Mouse (Mus musculus): ENCODE measurements around the gene 4932438A13Rik. TPM values are rescaled to one million over a fixed set of nuclear protein-coding genes. Genes with fewer than 3 reads are reported as not detected.

The 4932438A13Rik gene
- 16.7 and 17.1 TPM in 2 replicates for polyA plus RNA-seq (2015; fragmentation: Nextera tagmentation; extraction: Ambion mirVana)

DNA sequence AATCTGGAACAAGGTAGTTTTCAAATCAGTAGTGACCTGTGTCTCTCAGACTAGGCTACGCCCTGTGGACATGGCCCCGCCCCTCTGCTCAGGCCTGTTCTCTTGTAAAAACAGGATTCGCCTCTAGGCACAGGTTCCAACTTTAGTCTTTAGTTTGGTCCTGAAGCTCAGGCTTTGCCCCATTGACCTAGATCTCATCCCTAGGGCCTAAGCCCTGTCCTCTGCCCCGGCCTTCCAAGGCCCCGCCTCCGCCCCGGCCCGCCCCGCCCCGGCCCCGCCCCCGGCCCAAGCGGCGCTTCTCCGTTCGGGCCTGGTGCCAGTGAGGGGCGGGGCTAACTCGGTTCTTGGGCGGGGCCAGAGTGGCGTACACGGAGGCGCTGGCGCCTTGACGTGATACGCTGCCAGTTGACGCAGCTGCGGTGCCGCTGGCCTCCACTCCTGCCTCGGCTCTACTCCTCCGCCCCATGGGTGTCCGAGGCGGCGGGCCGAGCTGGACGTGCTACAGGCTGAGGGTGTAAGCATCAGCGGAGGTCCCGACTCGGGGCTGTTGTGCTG lies at the start of gene 4932438A13Rik:
Gene 4932438A13Rik (plus strand): TSS at position 384 of the 555 bp plus-strand sequence.
- DNase-seq (ENCODE audit: low spot score), result peak; percentile 98
- peak; percentile 99 for ATAC-seq (ENCODE audit: low FRiP score, low TSS enrichment)
- H3K36me3 ChIP-seq (ENCODE audit: control insufficient read depth, insufficient read depth, low read length), result no peaks in the 10 kb centered on the region
- 1% methylated on average over 37 of the region's 38 CpGs for WGBS
- H3K4me1 ChIP-seq (replicated peaks; ENCODE audit: control insufficient read depth, insufficient read depth), result no peaks in the 10 kb centered on the region
- no peak for TF ChIP-seq EP300 (optimal IDR thresholded peaks at IDR 0.05)
- peak; percentile 26; the same call in 1 of the 2 replicates for TF ChIP-seq CTCF (IDR thresholded peaks at IDR 0.05; ENCODE audit: low read depth)
- peak within 1 kb of the TSS; percentile 75 for H3K4me3 ChIP-seq (ENCODE audit: low read depth, low read length)
- H3K27me3 ChIP-seq (ENCODE audit: control insufficient read depth, insufficient read depth, low read length), result no peaks in the 10 kb centered on the region
- peak within 1 kb of the TSS; percentile 84 for H3K27ac ChIP-seq (replicated peaks)
- peak within 1 kb of the TSS; percentile 86 for H3K9ac ChIP-seq (ENCODE audit: low read length)
- H3K9me3 ChIP-seq (ENCODE audit: control insufficient read depth, low read length), result no peaks in the 10 kb centered on the region
- H3K4me2 ChIP-seq (replicated peaks; ENCODE audit: low read depth), result peak within 1 kb of the TSS; percentile 72

DNA sequence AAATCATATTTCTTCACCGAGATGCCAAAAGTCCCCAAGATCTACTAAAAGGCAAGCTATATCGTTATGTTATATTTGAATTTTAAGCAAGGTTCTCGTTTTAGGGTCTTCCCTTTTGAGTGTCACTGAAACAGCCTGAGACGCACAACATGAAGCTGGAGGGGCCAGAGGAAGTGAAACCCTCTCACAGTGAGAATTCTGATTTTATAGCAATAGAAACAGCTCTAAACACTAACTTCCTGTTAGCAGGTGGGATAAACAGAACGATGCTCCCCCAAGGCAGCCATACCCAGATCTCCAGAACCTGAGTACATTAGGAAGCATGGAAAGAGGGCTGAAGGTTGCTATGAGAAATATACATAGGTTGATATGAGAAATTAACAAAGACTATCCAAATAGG lies 46.3 kb upstream of the 4932438A13Rik start:
- no peak overlapping the region for H3K4me3 ChIP-seq (ENCODE audit: low read depth, low read length)
- H3K4me1 ChIP-seq (replicated peaks; ENCODE audit: control insufficient read depth, insufficient read depth), result no peaks in the 10 kb centered on the region
- DNase-seq (ENCODE audit: low spot score) (no peak), ATAC-seq (ENCODE audit: low FRiP score, low TSS enrichment) (no peak)
- H3K9me3 ChIP-seq (ENCODE audit: control insufficient read depth, low read length), result no peaks in the 10 kb centered on the region
- 86% methylated on average over 5 of the region's 5 CpGs for WGBS
- TF ChIP-seq CTCF (IDR thresholded peaks at IDR 0.05; ENCODE audit: low read depth), result no peak
- no peak for TF ChIP-seq EP300 (optimal IDR thresholded peaks at IDR 0.05)
- H3K27ac ChIP-seq (replicated peaks), result no peak overlapping the region
- no peaks in the 10 kb centered on the region for H3K36me3 ChIP-seq (ENCODE audit: control insufficient read depth, insufficient read depth, low read length)
- H3K9ac ChIP-seq (ENCODE audit: low read length), result no peak overlapping the region
- H3K4me2 ChIP-seq (replicated peaks; ENCODE audit: low read depth), result no peak overlapping the region
- no peaks in the 10 kb centered on the region for H3K27me3 ChIP-seq (ENCODE audit: control insufficient read depth, insufficient read depth, low read length)

DNA sequence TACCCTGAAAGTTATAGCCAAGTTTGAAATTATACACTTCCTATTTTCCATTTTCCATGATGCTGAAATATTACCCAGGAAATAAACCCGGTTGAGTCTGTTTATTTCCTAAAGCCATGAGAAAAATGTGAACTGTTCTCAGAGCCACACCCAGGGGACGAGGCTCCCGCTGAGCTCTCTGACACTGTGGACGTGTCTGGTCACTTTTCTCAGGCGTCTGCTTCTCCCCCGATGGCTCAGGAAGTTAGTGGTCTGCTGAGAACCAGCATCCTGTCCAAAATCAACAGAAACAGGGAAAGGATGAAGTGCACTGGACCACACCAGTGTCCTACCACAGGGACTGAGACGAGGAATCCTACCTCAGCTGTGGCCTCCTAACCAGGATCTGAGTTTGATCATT lies 43.5 kb upstream of the 4932438A13Rik start:
- ATAC-seq (ENCODE audit: low FRiP score, low TSS enrichment) (no peak), DNase-seq (ENCODE audit: low spot score) (no peak)
- Histone ChIP-seq H3K4me3 (ENCODE audit: low read depth, low read length) (no peak overlapping the region), H3K9ac (ENCODE audit: low read length) (no peak overlapping the region), H3K4me1 (replicated peaks; ENCODE audit: control insufficient read depth, insufficient read depth) (no peaks in the 10 kb centered on the region), H3K27ac (replicated peaks) (no peak overlapping the region), H3K4me2 (replicated peaks; ENCODE audit: low read depth) (no peak overlapping the region), H3K27me3 (ENCODE audit: control insufficient read depth, insufficient read depth, low read length) (no peaks in the 10 kb centered on the region), H3K36me3 (ENCODE audit: control insufficient read depth, insufficient read depth, low read length) (no peaks in the 10 kb centered on the region), H3K9me3 (ENCODE audit: control insufficient read depth, low read length) (no peaks in the 10 kb centered on the region)
- TF ChIP-seq EP300 (optimal IDR thresholded peaks at IDR 0.05) (no peak), CTCF (IDR thresholded peaks at IDR 0.05; ENCODE audit: low read depth) (no peak)
- 48% methylated on average over 7 of the region's 7 CpGs for WGBS

DNA sequence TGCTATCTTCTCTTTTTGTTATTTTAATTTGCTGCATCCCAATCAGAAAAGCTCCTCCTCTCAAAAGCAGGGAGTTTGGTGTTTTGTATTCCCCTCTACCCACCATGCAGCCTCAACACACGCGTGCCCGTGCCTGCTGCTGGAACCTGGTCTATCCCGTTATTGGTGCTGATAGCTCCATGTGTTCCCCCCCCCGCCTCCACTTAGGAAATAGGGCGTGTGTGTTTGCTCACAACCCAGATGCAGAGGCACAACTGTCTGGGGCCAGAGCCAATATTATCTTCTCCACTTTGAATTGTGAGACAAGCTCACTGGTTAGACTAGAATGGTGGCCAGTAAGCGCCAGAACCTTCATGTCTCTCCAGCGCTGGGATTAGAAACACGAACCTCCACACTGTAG lies 41.9 kb upstream of the 4932438A13Rik start:
- 65% methylated on average over 9 of the region's 9 CpGs for WGBS

DNA sequence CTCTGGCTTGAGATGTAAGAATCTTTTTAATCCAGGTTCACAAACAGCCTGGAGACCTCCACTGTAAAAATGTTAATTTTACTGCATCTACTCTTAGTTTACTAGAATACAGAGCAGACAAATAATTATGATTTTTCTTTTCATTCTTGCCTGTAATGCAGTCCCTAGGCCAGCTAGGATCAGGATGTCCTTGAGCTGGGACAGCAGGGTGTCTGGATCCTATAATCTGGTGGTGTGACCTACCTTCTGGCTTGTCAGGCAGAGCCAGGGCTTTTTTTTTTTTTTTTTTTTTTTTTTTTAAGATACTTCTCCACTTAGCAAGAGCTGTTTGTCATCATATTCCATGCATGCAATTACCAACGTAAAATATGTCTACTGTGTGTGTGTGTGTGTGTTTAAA lies 37.8 kb upstream of the 4932438A13Rik start:
- no peaks in the 10 kb centered on the region for H3K4me1 ChIP-seq (replicated peaks; ENCODE audit: control insufficient read depth, insufficient read depth)
- DNase-seq (ENCODE audit: low spot score) (no peak), ATAC-seq (ENCODE audit: low FRiP score, low TSS enrichment) (no peak)
- no peak overlapping the region for H3K27ac ChIP-seq (replicated peaks)
- H3K4me3 ChIP-seq (ENCODE audit: low read depth, low read length), result no peak overlapping the region
- no peaks in the 10 kb centered on the region for H3K36me3 ChIP-seq (ENCODE audit: control insufficient read depth, insufficient read depth, low read length)
- no peaks in the 10 kb centered on the region for H3K27me3 ChIP-seq (ENCODE audit: control insufficient read depth, insufficient read depth, low read length)
- TF ChIP-seq CTCF (IDR thresholded peaks at IDR 0.05; ENCODE audit: low read depth) (no peak), EP300 (optimal IDR thresholded peaks at IDR 0.05) (no peak)
- no peak overlapping the region for H3K4me2 ChIP-seq (replicated peaks; ENCODE audit: low read depth)
- H3K9me3 ChIP-seq (ENCODE audit: control insufficient read depth, low read length), result no peaks in the 10 kb centered on the region
- WGBS, result 62% methylated on average over 1 of the region's 1 CpGs
- H3K9ac ChIP-seq (ENCODE audit: low read length), result no peak overlapping the region

More for the DNA sequence above, 41.9 kb upstream of the 4932438A13Rik start:
- Histone ChIP-seq H3K9ac (ENCODE audit: low read length) (no peak overlapping the region), H3K27me3 (ENCODE audit: control insufficient read depth, insufficient read depth, low read length) (no peaks in the 10 kb centered on the region), H3K27ac (replicated peaks) (no peak overlapping the region), H3K4me3 (ENCODE audit: low read depth, low read length) (no peak overlapping the region), H3K4me2 (replicated peaks; ENCODE audit: low read depth) (no peak overlapping the region), H3K36me3 (ENCODE audit: control insufficient read depth, insufficient read depth, low read length) (no peaks in the 10 kb centered on the region), H3K4me1 (replicated peaks; ENCODE audit: control insufficient read depth, insufficient read depth) (no peaks in the 10 kb centered on the region), H3K9me3 (ENCODE audit: control insufficient read depth, low read length) (no peaks in the 10 kb centered on the region)
- TF ChIP-seq CTCF (IDR thresholded peaks at IDR 0.05; ENCODE audit: low read depth), result no peak
- DNase-seq (ENCODE audit: low spot score) (no peak), ATAC-seq (ENCODE audit: low FRiP score, low TSS enrichment) (no peak)

DNA sequence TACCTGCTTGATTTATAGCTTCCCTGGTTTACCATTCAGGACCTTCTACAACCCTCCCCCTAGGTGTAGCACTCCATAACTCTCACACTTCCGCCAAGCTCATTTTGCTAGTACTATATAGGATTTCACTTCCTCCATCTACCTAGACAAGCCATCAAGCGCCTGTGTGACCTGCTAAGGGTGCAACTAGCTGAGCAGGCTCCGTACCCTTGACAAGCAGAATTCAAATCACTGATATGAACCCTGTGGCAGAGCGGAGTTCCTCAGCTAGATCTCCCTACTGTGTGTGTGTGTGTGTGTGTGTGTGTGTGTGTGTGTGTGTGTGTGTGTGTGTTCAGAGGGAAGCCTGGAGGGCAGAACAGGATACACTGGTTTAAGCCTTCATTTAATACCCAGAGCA lies 37.4 kb upstream of the 4932438A13Rik start:
- WGBS, result 75% methylated on average over 4 of the region's 4 CpGs
- Histone ChIP-seq H3K4me2 (replicated peaks; ENCODE audit: low read depth) (no peak overlapping the region), H3K27ac (replicated peaks) (no peak overlapping the region), H3K9ac (ENCODE audit: low read length) (no peak overlapping the region), H3K27me3 (ENCODE audit: control insufficient read depth, insufficient read depth, low read length) (no peaks in the 10 kb centered on the region), H3K4me1 (replicated peaks; ENCODE audit: control insufficient read depth, insufficient read depth) (no peaks in the 10 kb centered on the region), H3K9me3 (ENCODE audit: control insufficient read depth, low read length) (no peaks in the 10 kb centered on the region), H3K36me3 (ENCODE audit: control insufficient read depth, insufficient read depth, low read length) (no peaks in the 10 kb centered on the region), H3K4me3 (ENCODE audit: low read depth, low read length) (no peak overlapping the region)
- no peak for DNase-seq (ENCODE audit: low spot score)
- no peak for ATAC-seq (ENCODE audit: low FRiP score, low TSS enrichment)
- TF ChIP-seq EP300 (optimal IDR thresholded peaks at IDR 0.05), result no peak
- TF ChIP-seq CTCF (IDR thresholded peaks at IDR 0.05; ENCODE audit: low read depth), result no peak
